Mouse (Mus musculus) lung, adult 2 months (tissue): Measurements from ENCODE around the gene Pabpn1. TPM values are rescaled to one million over a fixed set of nuclear protein-coding genes. Genes with fewer than 3 reads are reported as not detected.
A peak's percentile ranks its signal among the peaks of the same experiment; 100 is the strongest.

Experiments
- DNase-seq: peaks from one replicate; pipeline ENCODE4 v3.0.0; 2022
- H3K4me1 ChIP-seq: fragments of 200-500 bp; 2 replicates; pipeline ENCODE4 v1.6.1; 2011; ENCODE audit warnings: low read length; ENCODE audit not compliant: control insufficient read depth, insufficient read depth
- H3K4me3 ChIP-seq: fragments of 200-500 bp; replicated peaks from 2 replicates; pipeline ENCODE3; 2011; ENCODE audit warnings: low read depth, mild to moderate bottlenecking, control low read depth, low read length; ENCODE audit errors: extremely low read depth
- CTCF ChIP-seq: fragments of 200-500 bp; IDR thresholded peaks from 2 replicates; pipeline ENCODE4 v1.5.1; 2011; ENCODE audit warnings: mild to moderate bottlenecking, low read length, control low read depth; ENCODE audit not compliant: insufficient read depth
- POLR2A ChIP-seq: fragments of 200-500 bp; IDR thresholded peaks from 2 replicates; pipeline ENCODE4 v1.6.1; 2011; ENCODE audit warnings: low read depth, mild to moderate bottlenecking, control low read depth, low read length, borderline replicate concordance; ENCODE audit errors: extremely low read depth
- WGBS: fragments of 180-500 bp; shearing (Covaris S2); methylation state at CpG from one replicate; pipeline ENCODE4 v1.1.7; 2018; 5-methylcytosine and 5-hydroxymethylcytosine counted together
- polyA plus RNA-seq: library from polyadenylated mRNA; depleted of rRNA; stranded (reverse); fragments of >200 nt; gene quantifications from 2 replicates; pipeline ENCODE4 v1.2.3, GENCODE M21; 2012

Pabpn1 gene
- polyA plus RNA-seq, 1 experiment: 112 TPM

- WGBS: 26% methylated on average over 21 of the region's 21 CpGs
- Histone ChIP-seq H3K4me3 (peak overlapping the region; percentile 86), H3K4me1 (peaks cover 8% of the 10 kb centered on the region; the same call in 1 of the 2 replicates)
- TF ChIP-seq CTCF (no peak), POLR2A (no peak)
- DNase-seq: no peak
Measured at GRCm38 (mm10) chr14:54884022-54884712, 8.1 kb upstream of the Pabpn1 start.

DNA sequence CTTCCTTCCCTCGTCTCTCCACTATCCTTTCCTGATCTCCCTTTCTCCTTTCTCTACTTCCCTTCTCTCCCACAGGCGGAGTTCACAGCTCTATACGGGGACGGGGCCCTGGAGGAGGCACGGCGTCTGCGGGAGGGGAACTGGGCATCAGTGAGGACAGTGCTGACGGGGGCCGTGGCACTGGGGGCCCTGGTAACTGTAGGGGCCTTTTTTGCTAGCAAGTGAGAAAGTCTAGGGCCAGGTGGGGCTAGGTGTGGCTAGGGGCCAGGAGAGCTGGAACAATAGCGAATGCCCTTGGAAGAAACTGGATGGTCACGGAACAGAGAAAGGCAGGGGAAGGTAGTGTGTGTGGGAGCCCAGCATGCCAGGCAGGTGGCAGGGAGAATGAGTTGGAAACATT is 7.0 kb upstream of the Pabpn1 start:
- 83% methylated on average over 11 of the region's 11 CpGs for WGBS
- no peak for DNase-seq
- TF ChIP-seq CTCF (no peak), POLR2A (no peak)
- Histone ChIP-seq H3K4me3 (no peak overlapping the region), H3K4me1 (peaks cover 8% of the 10 kb centered on the region; the same call in 1 of the 2 replicates)

DNA sequence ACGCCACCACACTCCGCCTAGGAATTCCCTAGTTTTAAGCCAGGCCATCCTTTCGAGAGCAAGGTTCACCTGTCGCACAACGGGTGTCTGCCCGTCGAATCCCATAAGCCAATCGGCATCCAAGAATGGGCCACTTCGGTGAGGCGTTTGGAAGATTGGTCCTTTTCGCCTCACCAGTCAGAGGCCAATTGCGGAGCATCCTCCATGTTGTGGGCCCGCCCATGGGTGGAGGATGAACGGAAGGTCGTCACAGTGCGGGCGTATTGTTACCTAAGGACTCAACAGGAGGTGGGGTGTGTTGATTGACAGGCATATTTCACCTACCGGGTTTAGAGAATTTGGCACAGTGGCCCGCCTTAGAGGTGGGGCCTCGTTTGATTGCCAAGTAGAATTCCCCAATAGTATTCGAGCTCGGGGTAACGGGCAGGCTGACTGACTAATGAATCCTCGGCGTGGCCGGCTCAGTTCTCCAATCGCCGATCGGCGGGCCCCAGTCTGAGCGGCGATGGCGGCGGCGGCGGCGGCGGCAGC is 1.4 kb downstream of the Pabpn1 start:
- Histone ChIP-seq H3K4me3 (peak overlapping the region; percentile 87), H3K4me1 (peaks cover 5% of the 10 kb centered on the region)
- peak; percentile 98 for DNase-seq
- under 1% methylated on average over 38 of the region's 38 CpGs for WGBS
- TF ChIP-seq CTCF: no peak
- TF ChIP-seq POLR2A: peak; percentile 93; the same call in 1 of the 2 replicates

DNA sequence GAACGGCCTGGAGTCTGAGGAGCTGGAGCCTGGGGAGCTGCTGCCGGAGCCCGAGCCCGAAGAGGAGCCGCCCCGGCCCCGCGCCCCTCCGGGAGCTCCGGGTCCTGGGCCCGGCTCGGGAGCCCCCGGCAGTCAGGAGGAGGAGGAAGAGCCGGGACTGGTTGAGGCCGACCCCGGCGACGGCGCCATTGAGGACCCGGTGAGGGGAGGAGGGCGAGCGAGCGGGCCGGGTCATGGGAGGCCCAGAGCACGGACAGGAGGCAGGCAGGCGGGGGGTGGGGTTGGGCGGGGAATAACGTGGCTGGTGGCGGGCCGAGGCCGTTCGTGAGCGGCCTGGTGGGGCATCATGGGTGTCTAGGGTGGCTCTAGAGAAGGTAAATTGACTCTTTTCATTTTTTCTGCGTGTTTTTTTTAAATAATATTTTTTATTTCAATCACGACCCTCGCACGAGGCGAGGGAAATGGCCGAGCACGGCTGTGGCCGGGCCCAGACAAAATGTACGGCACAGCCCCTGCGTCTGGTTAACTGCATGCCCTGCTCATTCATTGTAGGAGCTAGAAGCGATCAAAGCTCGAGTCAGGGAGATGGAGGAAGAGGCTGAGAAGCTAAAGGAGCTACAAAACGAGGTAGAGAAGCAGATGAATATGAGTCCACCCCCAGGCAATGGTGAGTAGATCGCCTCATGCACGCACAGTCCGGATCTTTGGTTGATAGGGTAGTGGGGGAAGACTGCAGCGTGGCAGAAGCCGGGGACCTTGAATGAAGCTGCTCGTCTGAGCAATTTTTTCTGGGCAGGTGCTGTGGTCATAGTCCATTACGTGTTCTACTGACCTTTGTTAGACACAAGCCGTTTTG is 2.2 kb downstream of the Pabpn1 start:
- TF ChIP-seq POLR2A: no peak
- no peak for TF ChIP-seq CTCF
- under 1% methylated on average over 53 of the region's 54 CpGs for WGBS
- peak; percentile 77 for DNase-seq
- peak overlapping the region; percentile 85 for H3K4me3 ChIP-seq
- peaks cover 5% of the 10 kb centered on the region for H3K4me1 ChIP-seq

DNA sequence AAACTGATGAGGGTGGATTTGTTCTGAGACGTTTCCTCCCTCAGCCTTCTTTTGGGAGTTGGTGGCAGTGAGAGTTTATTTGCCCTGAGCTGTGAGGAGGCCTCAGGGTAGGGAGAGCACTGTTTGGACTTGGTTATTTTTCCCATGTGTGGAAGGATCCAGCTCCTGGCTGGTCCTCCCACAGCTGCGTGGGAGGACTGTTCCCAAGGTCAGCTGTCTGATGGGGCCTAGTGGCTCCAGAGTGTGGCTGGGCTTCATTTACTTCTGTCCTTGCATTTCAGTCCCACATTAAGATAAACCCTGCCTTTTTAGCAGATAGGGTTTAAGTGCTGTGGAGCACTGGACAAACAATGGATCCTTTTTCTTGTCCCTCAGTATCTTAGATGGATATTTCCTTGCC is 5.1 kb downstream of the Pabpn1 start:
- Histone ChIP-seq H3K4me1 (peaks cover 5% of the 10 kb centered on the region), H3K4me3 (no peak overlapping the region)
- TF ChIP-seq CTCF (no peak), POLR2A (no peak)
- WGBS: 59% methylated on average over 2 of the region's 2 CpGs
- no peak for DNase-seq

DNA sequence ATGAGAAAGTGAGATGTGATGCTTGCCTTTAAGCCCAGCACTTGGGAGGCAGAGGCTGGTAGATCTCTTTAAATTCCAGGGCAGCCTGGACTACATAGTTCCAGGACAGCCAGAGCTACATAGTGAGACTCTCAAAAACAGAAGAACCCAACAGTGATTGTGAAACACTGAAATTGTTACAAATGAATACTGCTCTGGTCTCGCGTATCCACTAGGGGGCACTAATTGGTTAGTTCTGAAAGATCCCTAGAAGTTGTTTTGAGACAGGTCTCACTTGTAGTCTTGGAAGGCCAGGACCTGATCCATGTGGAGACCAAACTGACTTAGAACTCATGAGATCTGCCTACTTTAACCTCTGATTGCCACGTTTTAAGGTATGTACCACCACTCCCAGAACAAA is 8.1 kb downstream of the Pabpn1 start:
- DNase-seq: peak; percentile 44
- H3K4me3 ChIP-seq: no peak overlapping the region
- 0% methylated on average over 3 of the region's 3 CpGs for WGBS
- TF ChIP-seq POLR2A: no peak
- peak; percentile 32; the same call in 1 of the 2 replicates for TF ChIP-seq CTCF
- no peaks in the 10 kb centered on the region for H3K4me1 ChIP-seq

- no peak overlapping the region for H3K4me3 ChIP-seq
- DNase-seq: no peak
- 82% methylated on average over 4 of the region's 4 CpGs for WGBS
- TF ChIP-seq CTCF (no peak), POLR2A (no peak)
- H3K4me1 ChIP-seq: no peaks in the 10 kb centered on the region
Measured at GRCm38 (mm10) chr14:54903641-54904040, 11.3 kb downstream of the Pabpn1 start.

DNA sequence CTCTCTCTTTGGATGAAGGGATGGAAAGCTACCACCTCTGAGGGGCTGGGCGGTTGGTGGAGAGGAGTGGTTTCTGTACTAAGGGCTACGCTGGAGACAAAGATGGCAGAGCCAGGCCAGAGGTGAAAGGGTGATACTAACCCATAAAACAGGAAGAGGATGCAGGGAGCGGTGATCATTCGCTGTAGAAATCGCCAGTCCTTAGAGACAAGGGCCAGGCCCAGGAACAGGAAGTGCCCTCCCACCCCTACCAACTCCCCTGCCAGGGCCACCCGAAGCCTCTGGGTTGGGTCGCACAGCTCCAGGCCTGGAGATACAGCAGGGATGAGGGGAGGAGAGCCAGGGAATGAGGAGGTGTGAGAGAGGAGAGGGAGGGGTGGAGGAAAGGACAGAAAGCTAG is 16.4 kb downstream of the Pabpn1 start:
- DNase-seq: no peak
- 60% methylated on average over 7 of the region's 7 CpGs for WGBS
- H3K4me1 ChIP-seq: peaks cover 4% of the 10 kb centered on the region
- TF ChIP-seq CTCF (no peak), POLR2A (no peak)
- no peak overlapping the region for H3K4me3 ChIP-seq

DNA sequence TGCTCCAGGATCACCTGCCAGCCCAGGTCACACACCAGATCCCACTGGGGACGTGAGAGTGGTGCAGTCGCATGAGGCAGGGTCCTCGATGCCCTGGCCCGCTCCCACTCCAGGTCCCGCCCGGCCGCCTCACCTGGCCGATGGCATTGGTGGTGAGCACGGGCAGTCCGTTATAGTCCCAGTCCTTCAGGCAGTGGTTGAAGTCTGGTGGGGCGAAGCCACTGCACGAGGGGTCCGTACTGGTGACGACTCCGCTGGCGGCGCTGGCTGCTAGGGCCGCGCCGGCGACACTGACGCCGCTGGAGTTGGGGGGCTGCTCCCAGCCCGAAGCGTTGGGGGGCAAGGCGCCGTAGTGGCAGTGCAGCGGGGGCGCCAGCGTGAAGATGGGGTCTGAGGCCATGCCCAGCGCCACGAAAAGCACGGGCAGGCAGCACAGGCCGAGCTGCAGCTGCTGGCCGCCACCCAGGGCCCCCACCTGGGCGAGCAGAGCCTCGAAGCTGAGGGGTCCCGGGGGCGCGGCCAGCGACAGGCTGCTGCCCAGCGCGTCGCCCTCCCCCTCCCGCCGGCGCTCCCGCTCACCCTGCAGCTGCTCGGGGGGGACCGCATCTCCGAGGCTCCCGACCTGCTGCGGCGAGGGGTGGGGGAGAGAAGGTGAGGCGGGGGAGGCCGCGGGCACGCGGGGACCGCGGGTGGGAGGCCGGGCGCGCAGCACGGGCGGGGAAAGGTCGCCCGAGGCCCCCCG is 20.0 kb downstream of the Pabpn1 start:
- DNase-seq: no peak
- H3K4me3 ChIP-seq: peak overlapping the region; percentile 70
- WGBS: 6% methylated on average over 67 of the region's 69 CpGs
- no peak for TF ChIP-seq CTCF
- no peak for TF ChIP-seq POLR2A
- peaks cover 4% of the 10 kb centered on the region for H3K4me1 ChIP-seq
